8 mouse cellular contexts compared by ENCODE assay signal in genomic region chr1:171503592-171504291, GRCm38 (mm10). TPM values are rescaled to one million over a fixed set of nuclear protein-coding genes. Genes with fewer than 3 reads are reported as not detected.
DNase-seq lines count a peak whose midpoint lies in the region; ATAC-seq and TF ChIP-seq lines count a peak whose summit lies in the region.

No protein-coding gene starts in this region.

- peak overlapping the region; percentile 64 to 86 for H3K4me3 ChIP-seq in heart, embryonic 14.5 days (ENCODE audit: control insufficient read depth in 1 of 2, insufficient read depth in 1 of 2, low read depth in 1 of 2, low read length in 2 of 2)
- H3K4me3 ChIP-seq in layer of hippocampus, adult 2 months = peak overlapping the region; percentile 82
- peak overlapping the region; percentile 72 for H3K4me3 ChIP-seq in lung, adult 2 months (replicated peaks; ENCODE audit: extremely low read depth, low read depth, low read length)
- H3K4me3 ChIP-seq in neural tube, embryonic 15.5 days (replicated peaks) = peak overlapping the region; percentile 66
- H3K4me3 ChIP-seq in testis, adult 2 months (ENCODE audit: control insufficient read depth, low read depth, low read length) = peak overlapping the region; percentile 95

- DNase-seq in CD4-positive helper T cell, adult 2 months (ENCODE audit: low read depth, low spot score) = peak; percentile 78
- DNase-seq in adrenal gland, postnatal 25 days = peak; percentile 72
- peak; percentile 16 to 54 for DNase-seq in layer of hippocampus, adult 2 months (ENCODE audit: low spot score in 2 of 2)
- DNase-seq in lung, adult 2 months = peak; percentile 76

- 0 out of 2 replicates have a peak, but pooled peaks have one; percentile 1 for TF ChIP-seq CTCF in layer of hippocampus, adult 2 months (conservative IDR thresholded peaks at IDR 0.05)
- TF ChIP-seq CTCF in lung, adult 2 months (IDR thresholded peaks at IDR 0.05; ENCODE audit: insufficient read depth, low read length) = no peak
- no peak for TF ChIP-seq CTCF in testis, adult 2 months (IDR thresholded peaks at IDR 0.05; ENCODE audit: control insufficient read depth, insufficient read depth, insufficient replicate concordance, low read depth, low read length)

- peak overlapping the region; percentile 72 for H3K4me2 ChIP-seq in heart, embryonic 14.5 days (ENCODE audit: low read length)
- peak overlapping the region; percentile 76 for H3K4me2 ChIP-seq in neural tube, embryonic 15.5 days

- no peaks in the 10 kb centered on the region for H3K9me3 ChIP-seq in heart, embryonic 14.5 days (ENCODE audit: control insufficient read depth, low read length)
- no peaks in the 10 kb centered on the region for H3K9me3 ChIP-seq in neural tube, embryonic 15.5 days (replicated peaks)

- peak overlapping the region; percentile 90 to 94 for H3K27ac ChIP-seq in heart, embryonic 14.5 days (replicated peaks in 1 of 2; ENCODE audit: control insufficient read depth in 1 of 2, insufficient read depth in 1 of 2, low read depth in 2 of 2, low read length in 2 of 2)
- H3K27ac ChIP-seq in layer of hippocampus, adult 2 months = peak overlapping the region; percentile 95
- peak overlapping the region; percentile 97 for H3K27ac ChIP-seq in neural tube, embryonic 15.5 days (replicated peaks)
- H3K27ac ChIP-seq in testis, adult 2 months (ENCODE audit: control insufficient read depth, insufficient read depth, low read depth, low read length) = peak overlapping the region; percentile 92

- TF ChIP-seq POLR2A in lung, adult 2 months (IDR thresholded peaks at IDR 0.05; ENCODE audit: borderline replicate concordance, extremely low read depth, low read depth, low read length) = peak; percentile 26; the same call in 1 of the 2 replicates
- TF ChIP-seq POLR2A in testis, adult 2 months (IDR thresholded peaks at IDR 0.05; ENCODE audit: control insufficient read depth, low read depth, low read length) = peak; percentile 27; the same call in 1 of the 2 replicates

- H3K36me3 ChIP-seq in heart, embryonic 14.5 days (ENCODE audit: control insufficient read depth, insufficient read depth, low read length) = no peaks in the 10 kb centered on the region
- 0 out of 2 replicates have a peak, but pooled peaks cover 13% of the 10 kb centered on the region for H3K36me3 ChIP-seq in neural tube, embryonic 15.5 days
- no peaks in the 10 kb centered on the region for H3K36me3 ChIP-seq in testis, adult 2 months (ENCODE audit: control insufficient read depth, insufficient read depth, low read length)

- H3K27me3 ChIP-seq in heart, embryonic 14.5 days (ENCODE audit: control insufficient read depth, insufficient read depth, low read length) = no peaks in the 10 kb centered on the region
- no peaks in the 10 kb centered on the region for H3K27me3 ChIP-seq in neural tube, embryonic 15.5 days (replicated peaks)
- H3K27me3 ChIP-seq in testis, adult 2 months (ENCODE audit: control insufficient read depth, insufficient read depth, low read length) = no peaks in the 10 kb centered on the region

- peaks cover 2 to 8% of the 10 kb centered on the region in 2 experiments; a peak in 3 of 4 replicates for H3K4me1 ChIP-seq in heart, embryonic 14.5 days (ENCODE audit: control insufficient read depth in 2 of 2, insufficient read depth in 2 of 2, low read length in 2 of 2)
- H3K4me1 ChIP-seq in lung, adult 2 months (ENCODE audit: control insufficient read depth, insufficient read depth, low read length) = no peaks in the 10 kb centered on the region
- peaks cover 17% of the 10 kb centered on the region for H3K4me1 ChIP-seq in neural tube, embryonic 15.5 days
- H3K4me1 ChIP-seq in testis, adult 2 months (ENCODE audit: control insufficient read depth, insufficient read depth, low read length) = peaks cover 4% of the 10 kb centered on the region; the same call in 1 of the 2 replicates

- H3K9ac ChIP-seq in heart, embryonic 14.5 days (ENCODE audit: low read length) = peak overlapping the region; percentile 90
- H3K9ac ChIP-seq in neural tube, embryonic 15.5 days (replicated peaks) = peak overlapping the region; percentile 79

- peak; percentile 58 for ATAC-seq in erythroblast, adult 5-6 weeks (replicated peaks; ENCODE audit: low FRiP score, poor library complexity, severe bottlenecking)
- ATAC-seq in heart, embryonic 14.5 days (ENCODE audit: insufficient number of reproducible peaks, insufficient read depth, low FRiP score, low read depth) = peak; percentile 49
- peak; percentile 69 for ATAC-seq in neural tube, embryonic 15.5 days (ENCODE audit: low FRiP score)

- WGBS in heart, embryonic 14.5 days = under 1% methylated on average over 53 of the region's 53 CpGs
- under 1% methylated on average over 53 of the region's 53 CpGs for WGBS in lung, adult 2 months
- under 1% methylated on average over 53 of the region's 53 CpGs for WGBS in neural tube, embryonic 15.5 days

RNA-seq across cellular contexts. Expression of gene Alyref2, which starts 0.5 kb away (rescaled TPM):
- total RNA-seq in adrenal gland, postnatal 25 days (2021) = 9.2 and 11.9 TPM in 2 replicates
- 0.84 and 4.8 TPM in 2 replicates for total RNA-seq in erythroblast, adult 5-6 weeks (2015; ENCODE audit: low replicate concordance)
- total RNA-seq in erythroblast, adult 5-6 weeks (2017; ENCODE audit: low replicate concordance) = 0.60 and 1.4 TPM in 2 replicates
- polyA plus RNA-seq in heart, embryonic 14.5 days (2014; fragmentation: Nextera tagmentation; extraction: Ambion mirVana) = 12.9 and 14.4 TPM in 2 replicates
- total RNA-seq in layer of hippocampus, adult 2 months (2021) = 1 to 10 TPM; 6.2 to 7.2 TPM
- polyA plus RNA-seq in lung, adult 2 months (2012; rRNA removed) = 2.8 and 3.3 TPM in 2 replicates
- polyA plus RNA-seq in neural tube, embryonic 15.5 days (2015; fragmentation: Nextera tagmentation; extraction: Ambion mirVana) = 30.6 and 34.7 TPM in 2 replicates
- polyA plus RNA-seq in testis, adult 2 months (2012; rRNA removed) = 2.2 TPM in 2 replicates

RNA-seq across cellular contexts. Expression of gene Itln1, which starts 31.4 kb away (rescaled TPM):
- total RNA-seq in adrenal gland, postnatal 25 days (2021) = not detected in 2 replicates
- not detected in 2 replicates for total RNA-seq in erythroblast, adult 5-6 weeks (2015; ENCODE audit: low replicate concordance)
- total RNA-seq in erythroblast, adult 5-6 weeks (2017; ENCODE audit: low replicate concordance) = not detected in 2 replicates
- not detected in 2 replicates for polyA plus RNA-seq in heart, embryonic 14.5 days (2014; fragmentation: Nextera tagmentation; extraction: Ambion mirVana)
- not detected for total RNA-seq in layer of hippocampus, adult 2 months (2021)
- 0.64 TPM in 1 of 2 replicates, not detected in the other for polyA plus RNA-seq in lung, adult 2 months (2012; rRNA removed)
- not detected in 2 replicates for polyA plus RNA-seq in neural tube, embryonic 15.5 days (2015; fragmentation: Nextera tagmentation; extraction: Ambion mirVana)
- 0.47 and 0.59 TPM in 2 replicates for polyA plus RNA-seq in testis, adult 2 months (2012; rRNA removed)

RNA-seq across cellular contexts. Expression of gene Cd244a, which starts 55.3 kb away (rescaled TPM):
- 0.70 TPM in 1 of 2 replicates, not detected in the other for total RNA-seq in adrenal gland, postnatal 25 days (2021)
- 2.3 and 3.1 TPM in 2 replicates for total RNA-seq in erythroblast, adult 5-6 weeks (2015; ENCODE audit: low replicate concordance)
- 5.2 and 8.3 TPM in 2 replicates for total RNA-seq in erythroblast, adult 5-6 weeks (2017; ENCODE audit: low replicate concordance)
- polyA plus RNA-seq in heart, embryonic 14.5 days (2014; fragmentation: Nextera tagmentation; extraction: Ambion mirVana) = 0.09 TPM in 1 of 2 replicates, not detected in the other
- not detected for total RNA-seq in layer of hippocampus, adult 2 months (2021)
- polyA plus RNA-seq in lung, adult 2 months (2012; rRNA removed) = 1.8 and 3.1 TPM in 2 replicates
- polyA plus RNA-seq in neural tube, embryonic 15.5 days (2015; fragmentation: Nextera tagmentation; extraction: Ambion mirVana) = 0.09 and 1.9 TPM in 2 replicates
- polyA plus RNA-seq in testis, adult 2 months (2012; rRNA removed) = 0.12 and 0.16 TPM in 2 replicates

Comparison
In these comparisons a context has a peak if more than half of its experiments do, and no peak if none do; other contexts are left out.
1. Peak in every context shown above with its lines: DNase-seq, ATAC-seq, H3K4me3 ChIP-seq and H3K27ac ChIP-seq.